Mouse (Mus musculus) hindbrain, postnatal 0 days (tissue): ENCODE data around the gene Ntm. TPM values are rescaled to one million over a fixed set of nuclear protein-coding genes. Genes with fewer than 3 reads are reported as not detected.
A peak's percentile ranks its signal among the peaks of the same experiment; 100 is the strongest.

Experiments used
- ATAC-seq: fragments of 200-750 bp; cut with Nextera tagmentation; 2 replicates; pipeline ENCODE4 v1.8.0; 2017; ENCODE audit warnings: mild to moderate bottlenecking, moderate TSS enrichment, moderate library complexity
- DNase-seq: peaks from one replicate; pipeline ENCODE4 v3.0.0-alpha.2; 2015; ENCODE audit warnings: low spot score
- H3K27ac ChIP-seq: fragments of 300-500 bp; sonication (generic); 2 replicates; pipeline ENCODE4 v1.5.1; 2014; ENCODE audit warnings: mild to moderate bottlenecking
- H3K27me3 ChIP-seq: fragments of 300-500 bp; sonication (generic); 2 replicates; pipeline ENCODE4 v1.6.1; 2014; ENCODE audit warnings: low read length, mixed read lengths; ENCODE audit not compliant: insufficient read depth
- H3K36me3 ChIP-seq: fragments of 300-500 bp; sonication (generic); 2 replicates; pipeline ENCODE4 v1.6.1; 2014; ENCODE audit warnings: low read length, mixed read lengths; ENCODE audit not compliant: insufficient read depth
- H3K4me1 ChIP-seq: fragments of 300-500 bp; sonication (generic); 2 replicates; pipeline ENCODE4 v1.6.1; 2014; ENCODE audit warnings: antibody characterized with exemption, low read length, mixed read lengths; ENCODE audit not compliant: insufficient read depth
- H3K4me2 ChIP-seq: fragments of 300-500 bp; sonication (generic); 2 replicates; pipeline ENCODE4 v1.6.1; 2014; ENCODE audit warnings: low read depth, mild to moderate bottlenecking, low read length, moderate library complexity, mixed read lengths
- H3K4me3 ChIP-seq: fragments of 300-500 bp; sonication (generic); 2 replicates; pipeline ENCODE4 v1.5.1; 2014; ENCODE audit warnings: low read length
- H3K9ac ChIP-seq: fragments of 300-500 bp; sonication (generic); replicated peaks from 2 replicates; pipeline ENCODE4 v1.6.1; 2014; ENCODE audit warnings: mild to moderate bottlenecking, low read length, moderate library complexity, mixed read lengths
- H3K9me3 ChIP-seq: fragments of 300-500 bp; sonication (generic); 2 replicates; pipeline ENCODE4 v1.6.1; 2016; ENCODE audit warnings: low read length, mixed read lengths
- CTCF ChIP-seq: IDR thresholded peaks from 2 replicates; pipeline ENCODE4 v1.5.1; 2016; ENCODE audit warnings: antibody characterized with exemption, control low read depth, low read depth
- WGBS: fragments of 180-500 bp; shearing (Covaris S2); extraction: QIAGEN DNeasy Blood & Tissue Kit; methylation state at CpG from one replicate; pipeline ENCODE4 v1.1.7; 2014; 5-methylcytosine and 5-hydroxymethylcytosine counted together
- polyA plus RNA-seq: library from polyadenylated mRNA; unstranded; fragments of >200 nt; fragmentation: Nextera tagmentation; extraction: Ambion mirVana; gene quantifications from 2 replicates; pipeline ENCODE4 v1.2.1, GENCODE M21; 2015
- total RNA-seq: library from RNA; depleted of rRNA; stranded (reverse); fragments of >200 nt; gene quantifications from 2 replicates; pipeline ENCODE4 v1.2.3, GENCODE M21; 2014

The Ntm gene
- total and polyA plus RNA-seq, 2 experiments from 2014 or later: 208 to 268 TPM

DNA sequence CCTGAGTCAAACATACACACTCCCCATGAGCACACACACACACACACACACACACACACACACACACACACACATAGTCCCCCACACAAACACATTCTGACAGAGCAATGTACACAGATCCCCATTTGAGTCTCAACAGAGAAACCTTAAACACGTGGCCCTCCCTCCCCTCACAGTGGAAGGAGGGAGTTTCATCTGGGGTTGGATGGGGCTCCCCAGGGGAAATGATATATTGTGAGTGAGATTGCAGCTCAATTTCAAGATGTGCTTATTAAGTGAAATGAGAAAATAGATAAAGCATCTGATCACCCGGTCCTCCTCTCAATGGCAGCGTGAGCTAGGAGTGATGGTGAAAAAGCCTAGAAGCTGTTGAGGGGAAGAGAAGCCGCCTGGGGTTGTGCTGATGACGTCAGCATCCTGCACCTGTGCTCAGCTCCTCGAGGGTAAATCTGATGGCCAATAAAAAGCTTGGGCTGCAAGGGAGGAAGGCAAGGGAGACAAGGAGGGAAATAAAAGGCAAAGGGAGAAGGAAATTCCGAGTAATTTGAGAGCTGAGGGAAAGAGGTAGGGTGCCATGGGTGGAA is 801.8 kb downstream of the Ntm start:
- no peak for ATAC-seq
- H3K36me3 ChIP-seq: no peaks in the 10 kb centered on the region

DNA sequence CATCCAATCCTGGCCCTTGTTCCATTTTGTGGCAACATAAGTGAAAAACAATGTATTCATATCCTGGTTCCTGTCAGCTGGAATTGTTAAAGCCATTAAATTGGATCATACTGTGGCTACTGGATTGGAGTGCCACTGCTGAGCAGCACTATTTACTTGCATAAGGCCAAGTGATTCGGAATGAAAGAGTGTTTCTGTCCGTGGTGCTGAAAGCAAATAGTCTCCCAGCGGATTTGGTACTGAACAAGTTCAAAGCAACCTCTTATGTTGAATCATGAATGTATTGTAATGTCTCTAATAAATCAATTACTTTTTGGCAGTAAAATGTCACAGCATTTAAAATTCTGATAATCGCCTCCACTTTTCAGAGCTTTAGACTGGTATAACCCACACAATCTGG is 817.0 kb downstream of the Ntm start:
- Histone ChIP-seq H3K4me1 (no peaks in the 10 kb centered on the region), H3K27ac (no peak overlapping the region), H3K9ac (no peak overlapping the region), H3K27me3 (no peaks in the 10 kb centered on the region), H3K4me3 (no peak overlapping the region), H3K36me3 (no peaks in the 10 kb centered on the region), H3K9me3 (no peaks in the 10 kb centered on the region), H3K4me2 (no peak overlapping the region)
- 20% methylated on average over 4 of the region's 4 CpGs for WGBS
- TF ChIP-seq CTCF: no peak
- DNase-seq (peak; percentile 65), ATAC-seq (no peak)

More for the DNA sequence above, 801.8 kb downstream of the Ntm start:
- no peak overlapping the region for H3K27ac ChIP-seq
- no peaks in the 10 kb centered on the region for H3K4me1 ChIP-seq
- 32% methylated on average over 7 of the region's 7 CpGs for WGBS
- no peak for TF ChIP-seq CTCF
- H3K4me2 ChIP-seq: no peak overlapping the region
- no peaks in the 10 kb centered on the region for H3K27me3 ChIP-seq
- H3K4me3 ChIP-seq: no peak overlapping the region
- no peak overlapping the region for H3K9ac ChIP-seq
- peak; percentile 6 for DNase-seq
- no peaks in the 10 kb centered on the region for H3K9me3 ChIP-seq

DNA sequence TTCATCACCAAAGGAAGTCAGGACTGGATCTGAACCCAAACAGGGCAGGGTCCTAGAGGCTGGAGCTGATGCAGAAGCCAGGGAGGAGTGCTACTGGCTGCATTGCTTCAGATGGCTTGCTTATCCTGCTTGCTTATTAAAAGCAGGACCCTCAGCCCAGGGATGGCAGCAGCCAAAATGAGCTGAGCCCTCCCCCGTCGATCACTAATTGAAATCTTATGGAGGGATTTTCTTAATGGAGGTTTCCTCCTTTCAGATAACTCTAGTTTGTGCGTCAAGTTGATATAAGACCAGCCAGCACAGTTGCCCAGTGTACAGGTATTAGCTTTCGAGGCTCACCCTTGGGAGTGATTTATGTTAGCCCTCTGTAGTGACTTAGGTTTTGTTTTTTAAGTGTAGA is 826.9 kb downstream of the Ntm start:
- Histone ChIP-seq H3K4me1 (no peaks in the 10 kb centered on the region), H3K27me3 (no peaks in the 10 kb centered on the region), H3K36me3 (no peaks in the 10 kb centered on the region), H3K4me3 (no peak overlapping the region), H3K27ac (no peak overlapping the region), H3K4me2 (no peak overlapping the region), H3K9me3 (no peaks in the 10 kb centered on the region), H3K9ac (no peak overlapping the region)
- no peak for DNase-seq
- WGBS: 90% methylated on average over 4 of the region's 4 CpGs
- no peak for TF ChIP-seq CTCF
- ATAC-seq: no peak

DNA sequence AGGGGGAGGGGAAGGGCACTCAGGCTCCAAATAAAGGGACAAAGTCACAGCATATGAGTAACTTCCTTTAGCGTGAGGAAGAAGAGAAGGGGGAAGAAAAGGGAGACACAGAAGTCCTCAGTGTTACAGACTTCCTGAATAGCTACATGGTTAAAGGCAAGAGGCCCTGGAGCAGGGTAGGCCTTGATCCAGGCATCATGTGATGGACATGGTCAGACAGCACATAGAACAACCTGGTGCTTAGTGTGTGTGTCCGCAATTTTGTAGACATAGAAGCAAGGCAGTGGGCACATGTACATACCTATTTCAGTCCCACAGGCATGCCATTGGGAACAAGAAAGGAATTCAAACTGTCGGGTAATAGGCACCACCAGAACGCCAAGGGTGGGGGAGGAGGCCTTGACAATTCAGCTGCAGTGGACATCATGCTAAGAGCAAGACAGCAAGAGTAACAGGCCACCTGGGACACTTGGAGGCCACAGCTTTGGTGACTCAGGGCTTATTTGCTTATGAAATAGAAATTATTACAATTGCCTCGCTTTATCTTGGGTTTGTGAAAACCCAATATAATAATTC is 832.1 kb downstream of the Ntm start:
- H3K27me3 ChIP-seq: no peaks in the 10 kb centered on the region
- no peak overlapping the region for H3K4me2 ChIP-seq
- TF ChIP-seq CTCF: no peak
- H3K36me3 ChIP-seq: no peaks in the 10 kb centered on the region
- 84% methylated on average over 5 of the region's 5 CpGs for WGBS
- no peak overlapping the region for H3K27ac ChIP-seq
- no peak for ATAC-seq
- H3K4me1 ChIP-seq: no peaks in the 10 kb centered on the region
- no peak for DNase-seq
- no peak overlapping the region for H3K9ac ChIP-seq
- H3K4me3 ChIP-seq: no peak overlapping the region
- no peaks in the 10 kb centered on the region for H3K9me3 ChIP-seq

DNA sequence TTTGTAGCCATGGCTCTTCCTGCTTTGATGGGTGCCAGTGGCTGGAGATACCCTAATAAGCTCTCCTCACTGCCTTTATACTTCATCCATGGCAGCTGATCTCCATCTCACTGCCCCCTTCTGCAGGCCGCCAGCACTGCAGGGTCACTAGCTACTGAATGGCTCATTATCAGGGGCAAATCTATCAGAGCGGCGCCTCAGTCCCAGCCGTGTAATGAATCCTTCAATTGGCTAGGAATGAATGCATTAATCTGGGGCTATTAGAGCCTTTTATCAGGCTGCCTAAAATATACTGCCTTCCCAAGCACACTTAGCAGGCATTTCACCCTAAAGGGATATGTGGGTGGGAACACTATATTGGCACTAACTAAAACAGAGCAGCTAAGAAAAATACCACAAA is 832.6 kb downstream of the Ntm start:
- peak; percentile 8; the same call in 1 of the 2 replicates for TF ChIP-seq CTCF
- H3K27ac ChIP-seq: no peak overlapping the region
- DNase-seq (no peak), ATAC-seq (no peak)
- H3K4me2 ChIP-seq: no peak overlapping the region
- no peak overlapping the region for H3K9ac ChIP-seq
- no peaks in the 10 kb centered on the region for H3K36me3 ChIP-seq
- H3K9me3 ChIP-seq: no peaks in the 10 kb centered on the region
- WGBS: 34% methylated on average over 4 of the region's 4 CpGs
- H3K4me1 ChIP-seq: no peaks in the 10 kb centered on the region
- no peaks in the 10 kb centered on the region for H3K27me3 ChIP-seq
- no peak overlapping the region for H3K4me3 ChIP-seq

DNA sequence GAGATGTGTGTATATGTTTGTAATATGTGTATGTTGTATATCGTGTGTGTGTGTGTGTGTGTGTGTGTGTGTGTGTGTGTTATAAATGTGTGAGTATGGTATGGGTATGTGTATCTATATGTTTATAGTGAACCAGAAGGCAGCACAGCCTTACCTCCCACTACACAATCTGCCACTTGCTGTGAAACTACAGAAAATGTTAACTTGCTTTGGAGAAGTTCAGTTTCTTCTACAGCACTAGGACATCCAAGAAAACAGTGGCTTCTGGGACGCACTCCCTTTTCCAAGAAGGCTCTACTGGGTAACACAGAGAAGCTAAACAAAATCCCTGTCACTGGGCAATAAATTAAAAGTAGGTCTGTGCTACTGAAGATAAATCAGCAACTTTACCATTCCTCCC is 834.5 kb downstream of the Ntm start:
- ATAC-seq: no peak
- Histone ChIP-seq H3K4me3 (no peak overlapping the region), H3K4me2 (no peak overlapping the region), H3K4me1 (no peaks in the 10 kb centered on the region), H3K9me3 (no peaks in the 10 kb centered on the region), H3K27ac (no peak overlapping the region), H3K27me3 (no peaks in the 10 kb centered on the region), H3K9ac (no peak overlapping the region), H3K36me3 (no peaks in the 10 kb centered on the region)
- DNase-seq: no peak
- WGBS: 86% methylated on average over 2 of the region's 2 CpGs
- no peak for TF ChIP-seq CTCF

DNA sequence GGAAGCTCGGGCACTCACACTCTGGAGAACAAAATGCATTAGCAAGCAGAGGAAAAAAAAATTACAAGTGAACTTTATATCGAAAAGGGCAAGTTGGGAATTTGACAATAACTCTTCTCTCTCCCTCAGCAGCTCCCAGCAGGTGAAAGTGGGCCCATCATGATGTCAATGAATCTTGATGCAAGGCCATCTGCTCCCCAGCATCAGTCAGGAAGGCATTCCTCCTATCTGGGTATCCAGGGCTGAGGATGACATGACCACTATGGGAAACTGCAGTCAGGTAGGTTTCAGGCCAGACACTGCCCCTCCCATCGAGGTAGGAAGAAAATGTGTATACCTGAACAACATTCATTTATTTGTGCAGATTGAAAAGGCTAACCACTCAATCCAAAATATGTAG is 838.5 kb downstream of the Ntm start:
- no peaks in the 10 kb centered on the region for H3K36me3 ChIP-seq
- ATAC-seq: no peak
- H3K27ac ChIP-seq: no peak overlapping the region
- no peaks in the 10 kb centered on the region for H3K27me3 ChIP-seq
- H3K9ac ChIP-seq: no peak overlapping the region
- H3K4me3 ChIP-seq: no peak overlapping the region
- no peak overlapping the region for H3K4me2 ChIP-seq
- H3K9me3 ChIP-seq: no peaks in the 10 kb centered on the region
- no peak for TF ChIP-seq CTCF
- 61% methylated on average over 3 of the region's 3 CpGs for WGBS
- no peak for DNase-seq
- H3K4me1 ChIP-seq: no peaks in the 10 kb centered on the region
